Mouse (Mus musculus): ENCODE measurements around the gene Fgfr2. TPM values are rescaled to one million over a fixed set of nuclear protein-coding genes. Genes with fewer than 3 reads are reported as not detected.

Gene Fgfr2
- polyA plus RNA-seq, 1 experiment from 2014 or later = 133 TPM

DNA sequence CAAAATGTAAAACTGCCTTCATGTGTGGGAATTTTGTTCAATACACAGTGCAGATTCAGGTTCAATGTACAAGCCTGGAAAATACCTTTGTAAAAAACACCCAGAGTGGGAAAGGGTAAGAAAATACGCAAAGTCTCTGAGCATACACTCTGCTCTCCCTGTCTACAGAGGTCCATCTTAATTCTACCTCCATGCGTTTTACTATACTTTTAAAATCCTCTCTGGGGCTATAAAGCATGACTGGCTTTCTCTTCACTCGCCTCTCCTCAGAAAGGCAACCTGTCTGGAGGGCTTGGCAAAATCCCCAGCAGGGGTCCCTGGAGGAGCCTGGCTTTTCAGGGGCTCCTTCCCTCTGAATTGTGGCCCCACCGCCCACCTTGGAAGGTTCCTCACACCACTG lies 2933.2 kb downstream of the Fgfr2 start:
- WGBS = 54% methylated on average over 4 of the region's 4 CpGs
- Histone ChIP-seq H3K4me1 (ENCODE audit: control insufficient read depth, insufficient read depth, low read length) (peaks cover 7% of the 10 kb centered on the region), H3K4me2 (replicated peaks; ENCODE audit: low read depth, low read length) (no peak overlapping the region), H3K9ac (ENCODE audit: low read depth, low read length) (no peak overlapping the region), H3K36me3 (ENCODE audit: control insufficient read depth, insufficient read depth, low read length) (peaks cover 42% of the 10 kb centered on the region), H3K9me3 (ENCODE audit: control insufficient read depth, low read length) (no peaks in the 10 kb centered on the region), H3K4me3 (ENCODE audit: low read length) (no peak overlapping the region), H3K27me3 (ENCODE audit: control insufficient read depth, insufficient read depth, low read length) (no peaks in the 10 kb centered on the region), H3K27ac (ENCODE audit: low read depth, low read length) (no peak overlapping the region)
- no peak for ATAC-seq (ENCODE audit: low FRiP score, low TSS enrichment)

DNA sequence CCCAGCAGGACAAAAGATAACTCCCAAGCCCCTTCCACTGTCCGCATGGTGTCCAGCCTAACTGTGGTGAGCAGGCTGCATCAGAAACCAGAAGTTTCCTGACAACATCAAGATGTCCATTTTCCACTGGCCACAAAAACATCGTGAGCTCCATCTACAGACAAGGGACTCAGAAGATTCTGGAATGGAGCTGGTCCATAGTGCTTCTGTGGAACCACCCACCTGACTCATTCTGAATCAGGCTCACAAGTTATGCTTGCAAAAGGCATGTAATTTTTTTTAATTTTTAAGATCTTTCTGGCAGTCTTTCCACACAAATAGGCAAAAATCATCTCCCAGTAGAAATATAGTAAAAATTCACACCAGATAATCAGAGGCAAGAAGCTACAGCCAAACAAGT lies 2935.0 kb downstream of the Fgfr2 start:
- no peak overlapping the region for H3K27ac ChIP-seq (ENCODE audit: low read depth, low read length)
- H3K4me2 ChIP-seq (replicated peaks; ENCODE audit: low read depth, low read length) = no peak overlapping the region
- WGBS = 86% methylated on average over 2 of the region's 2 CpGs
- no peak overlapping the region for H3K9ac ChIP-seq (ENCODE audit: low read depth, low read length)
- H3K4me1 ChIP-seq (ENCODE audit: control insufficient read depth, insufficient read depth, low read length) = peaks cover 7% of the 10 kb centered on the region
- H3K4me3 ChIP-seq (ENCODE audit: low read length) = no peak overlapping the region
- H3K9me3 ChIP-seq (ENCODE audit: control insufficient read depth, low read length) = 0 out of 2 replicates have a peak, but pooled peaks cover 3% of the 10 kb centered on the region
- no peaks in the 10 kb centered on the region for H3K27me3 ChIP-seq (ENCODE audit: control insufficient read depth, insufficient read depth, low read length)
- ATAC-seq (ENCODE audit: low FRiP score, low TSS enrichment) = no peak
- peaks cover 45% of the 10 kb centered on the region for H3K36me3 ChIP-seq (ENCODE audit: control insufficient read depth, insufficient read depth, low read length)

DNA sequence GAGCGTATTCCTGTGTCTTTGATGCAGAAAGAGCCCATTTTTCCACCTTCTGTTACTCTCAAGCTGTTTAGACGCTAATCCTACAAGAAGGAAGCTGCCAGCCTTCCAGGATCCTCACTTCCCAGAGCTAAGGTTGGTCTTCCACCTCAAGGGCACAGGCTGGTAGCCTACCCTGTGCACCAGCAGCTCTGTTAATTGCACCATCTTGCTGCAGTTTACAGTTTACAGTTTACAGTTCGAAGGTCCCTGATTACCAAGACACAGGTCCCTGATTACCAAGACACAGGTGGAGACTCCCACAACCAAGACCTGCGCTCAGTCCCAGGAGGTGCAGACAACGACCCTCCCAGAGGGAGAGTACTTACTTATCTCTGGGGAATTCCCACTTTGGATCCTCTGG lies 2938.3 kb downstream of the Fgfr2 start:
- H3K9me3 ChIP-seq (ENCODE audit: control insufficient read depth, low read length) = 0 out of 2 replicates have a peak, but pooled peaks cover 3% of the 10 kb centered on the region
- H3K27me3 ChIP-seq (ENCODE audit: control insufficient read depth, insufficient read depth, low read length) = no peaks in the 10 kb centered on the region
- peaks cover 60% of the 10 kb centered on the region for H3K36me3 ChIP-seq (ENCODE audit: control insufficient read depth, insufficient read depth, low read length)
- H3K4me1 ChIP-seq (ENCODE audit: control insufficient read depth, insufficient read depth, low read length) = peaks cover 5% of the 10 kb centered on the region; the same call in 1 of the 2 replicates
- H3K4me2 ChIP-seq (replicated peaks; ENCODE audit: low read depth, low read length) = no peak overlapping the region
- no peak for ATAC-seq (ENCODE audit: low FRiP score, low TSS enrichment)
- WGBS = 84% methylated on average over 5 of the region's 5 CpGs
- H3K27ac ChIP-seq (ENCODE audit: low read depth, low read length) = no peak overlapping the region
- H3K4me3 ChIP-seq (ENCODE audit: low read length) = no peak overlapping the region
- no peak overlapping the region for H3K9ac ChIP-seq (ENCODE audit: low read depth, low read length)

GRCm38 (mm10) chr7:130183960-130184359 lies 2939.2 kb downstream of the Fgfr2 start:
- no peak overlapping the region for H3K4me3 ChIP-seq (ENCODE audit: low read length)
- peaks cover 5% of the 10 kb centered on the region; the same call in 1 of the 2 replicates for H3K4me1 ChIP-seq (ENCODE audit: control insufficient read depth, insufficient read depth, low read length)
- H3K9me3 ChIP-seq (ENCODE audit: control insufficient read depth, low read length) = 0 out of 2 replicates have a peak, but pooled peaks cover 3% of the 10 kb centered on the region
- peak; percentile 64 for ATAC-seq (ENCODE audit: low FRiP score, low TSS enrichment)
- no peak overlapping the region for H3K4me2 ChIP-seq (replicated peaks; ENCODE audit: low read depth, low read length)
- no peak overlapping the region for H3K27ac ChIP-seq (ENCODE audit: low read depth, low read length)
- H3K36me3 ChIP-seq (ENCODE audit: control insufficient read depth, insufficient read depth, low read length) = peaks cover 59% of the 10 kb centered on the region
- no peaks in the 10 kb centered on the region for H3K27me3 ChIP-seq (ENCODE audit: control insufficient read depth, insufficient read depth, low read length)
- WGBS = 62% methylated on average over 5 of the region's 5 CpGs
- no peak overlapping the region for H3K9ac ChIP-seq (ENCODE audit: low read depth, low read length)

- no peak overlapping the region for H3K4me3 ChIP-seq (ENCODE audit: low read length)
- H3K9me3 ChIP-seq (ENCODE audit: control insufficient read depth, low read length) = 0 out of 2 replicates have a peak, but pooled peaks cover 3% of the 10 kb centered on the region
- peaks cover 5% of the 10 kb centered on the region; the same call in 1 of the 2 replicates for H3K4me1 ChIP-seq (ENCODE audit: control insufficient read depth, insufficient read depth, low read length)
- no peak overlapping the region for H3K4me2 ChIP-seq (replicated peaks; ENCODE audit: low read depth, low read length)
- H3K27me3 ChIP-seq (ENCODE audit: control insufficient read depth, insufficient read depth, low read length) = no peaks in the 10 kb centered on the region
- WGBS = 17% methylated on average over 18 of the region's 18 CpGs
- ATAC-seq (ENCODE audit: low FRiP score, low TSS enrichment) = no peak
- no peak overlapping the region for H3K9ac ChIP-seq (ENCODE audit: low read depth, low read length)
- H3K36me3 ChIP-seq (ENCODE audit: control insufficient read depth, insufficient read depth, low read length) = peaks cover 67% of the 10 kb centered on the region
- H3K27ac ChIP-seq (ENCODE audit: low read depth, low read length) = 0 out of 2 replicates have a peak overlapping the region, but pooled peaks have one; percentile 21
Observed at GRCm38 (mm10) chr7:130182551-130182950, 2940.6 kb downstream of the Fgfr2 start.

DNA sequence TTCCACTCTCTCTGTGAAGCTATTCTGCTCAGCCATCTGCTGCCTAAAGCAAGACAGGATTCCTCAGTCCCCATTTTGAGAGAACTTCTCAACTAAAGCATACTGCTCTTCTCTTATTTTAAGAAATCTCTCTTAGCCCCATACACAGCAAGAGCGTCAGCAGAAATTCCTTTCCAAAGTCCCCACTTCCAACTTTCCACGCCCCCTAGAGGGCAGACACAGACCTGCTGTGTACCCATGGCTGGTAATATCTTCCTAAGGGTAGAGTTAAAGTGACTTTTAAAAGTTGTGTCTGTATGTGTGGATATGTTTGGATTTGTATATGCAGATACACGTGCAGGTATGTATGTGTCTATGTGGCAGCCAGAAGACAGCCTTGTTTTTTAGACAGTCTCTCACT lies 2944.2 kb downstream of the Fgfr2 start:
- 0 out of 2 replicates have a peak, but pooled peaks cover 3% of the 10 kb centered on the region for H3K9me3 ChIP-seq (ENCODE audit: control insufficient read depth, low read length)
- ATAC-seq (ENCODE audit: low FRiP score, low TSS enrichment) = no peak
- peaks cover 69% of the 10 kb centered on the region for H3K36me3 ChIP-seq (ENCODE audit: control insufficient read depth, insufficient read depth, low read length)
- no peak overlapping the region for H3K9ac ChIP-seq (ENCODE audit: low read depth, low read length)
- H3K4me2 ChIP-seq (replicated peaks; ENCODE audit: low read depth, low read length) = no peak overlapping the region
- WGBS = 74% methylated on average over 3 of the region's 3 CpGs
- H3K4me3 ChIP-seq (ENCODE audit: low read length) = no peak overlapping the region
- H3K4me1 ChIP-seq (ENCODE audit: control insufficient read depth, insufficient read depth, low read length) = peaks cover 5% of the 10 kb centered on the region; the same call in 1 of the 2 replicates
- H3K27ac ChIP-seq (ENCODE audit: low read depth, low read length) = no peak overlapping the region
- no peaks in the 10 kb centered on the region for H3K27me3 ChIP-seq (ENCODE audit: control insufficient read depth, insufficient read depth, low read length)

GRCm38 (mm10) chr7:130177009-130177408 lies 2946.1 kb downstream of the Fgfr2 start:
- H3K27ac ChIP-seq (ENCODE audit: low read depth, low read length) = no peak overlapping the region

DNA sequence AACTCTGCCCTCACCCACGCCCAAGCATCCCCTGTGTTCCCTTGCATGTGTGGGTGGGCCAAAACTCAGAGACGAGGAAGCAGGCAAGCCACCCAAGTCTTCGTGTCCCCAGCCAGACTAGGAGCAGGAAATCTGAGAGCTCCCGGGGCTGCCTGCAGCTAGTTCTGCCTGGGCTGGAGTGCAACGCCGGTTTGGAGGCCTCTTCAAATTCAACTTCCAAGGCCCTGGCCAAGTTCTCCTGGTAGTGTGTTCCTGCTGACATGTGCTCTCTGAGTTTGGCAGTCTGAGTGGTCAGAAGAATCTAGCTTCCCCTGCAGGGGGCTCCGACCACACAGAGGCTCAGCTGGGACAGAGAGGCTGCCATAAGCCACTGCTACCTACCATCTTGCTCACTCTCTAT lies 2948.6 kb downstream of the Fgfr2 start:
- WGBS = 58% methylated on average over 7 of the region's 7 CpGs
- no peaks in the 10 kb centered on the region for H3K9me3 ChIP-seq (ENCODE audit: control insufficient read depth, low read length)
- H3K4me1 ChIP-seq (ENCODE audit: control insufficient read depth, insufficient read depth, low read length) = peaks cover 8% of the 10 kb centered on the region
- peak overlapping the region; percentile 6; the same call in 1 of the 2 replicates for H3K27ac ChIP-seq (ENCODE audit: low read depth, low read length)
- H3K9ac ChIP-seq (ENCODE audit: low read depth, low read length) = no peak overlapping the region
- no peak overlapping the region for H3K4me2 ChIP-seq (replicated peaks; ENCODE audit: low read depth, low read length)
- peaks cover 85% of the 10 kb centered on the region for H3K36me3 ChIP-seq (ENCODE audit: control insufficient read depth, insufficient read depth, low read length)
- no peak overlapping the region for H3K4me3 ChIP-seq (ENCODE audit: low read length)
- no peaks in the 10 kb centered on the region for H3K27me3 ChIP-seq (ENCODE audit: control insufficient read depth, insufficient read depth, low read length)
- ATAC-seq (ENCODE audit: low FRiP score, low TSS enrichment) = no peak

More at GRCm38 (mm10) chr7:130177009-130177408, 2946.1 kb downstream of the Fgfr2 start:
- Histone ChIP-seq H3K9ac (ENCODE audit: low read depth, low read length) (no peak overlapping the region), H3K4me3 (ENCODE audit: low read length) (no peak overlapping the region), H3K36me3 (ENCODE audit: control insufficient read depth, insufficient read depth, low read length) (peaks cover 81% of the 10 kb centered on the region), H3K9me3 (ENCODE audit: control insufficient read depth, low read length) (no peaks in the 10 kb centered on the region), H3K27me3 (ENCODE audit: control insufficient read depth, insufficient read depth, low read length) (no peaks in the 10 kb centered on the region), H3K4me1 (ENCODE audit: control insufficient read depth, insufficient read depth, low read length) (no peaks in the 10 kb centered on the region; the same call in 1 of the 2 replicates), H3K4me2 (replicated peaks; ENCODE audit: low read depth, low read length) (no peak overlapping the region)
- WGBS = 82% methylated on average over 5 of the region's 5 CpGs
- no peak for ATAC-seq (ENCODE audit: low FRiP score, low TSS enrichment)

GRCm38 (mm10) chr7:130173914-130174313 lies 2949.2 kb downstream of the Fgfr2 start:
- H3K4me1 ChIP-seq (ENCODE audit: control insufficient read depth, insufficient read depth, low read length) = peaks cover 8% of the 10 kb centered on the region
- H3K27me3 ChIP-seq (ENCODE audit: control insufficient read depth, insufficient read depth, low read length) = no peaks in the 10 kb centered on the region
- H3K9me3 ChIP-seq (ENCODE audit: control insufficient read depth, low read length) = no peaks in the 10 kb centered on the region
- no peak overlapping the region for H3K27ac ChIP-seq (ENCODE audit: low read depth, low read length)
- H3K36me3 ChIP-seq (ENCODE audit: control insufficient read depth, insufficient read depth, low read length) = peaks cover 87% of the 10 kb centered on the region
- no peak overlapping the region for H3K4me2 ChIP-seq (replicated peaks; ENCODE audit: low read depth, low read length)
- ATAC-seq (ENCODE audit: low FRiP score, low TSS enrichment) = no peak
- H3K9ac ChIP-seq (ENCODE audit: low read depth, low read length) = no peak overlapping the region
- WGBS = 80% methylated on average over 5 of the region's 5 CpGs
- H3K4me3 ChIP-seq (ENCODE audit: low read length) = no peak overlapping the region

All from kidney, embryonic 14.5 days (tissue).